Mouse (Mus musculus) T-cell, adult 2 months (primary cell): Measurements from ENCODE around the gene Rxylt1.

ENCODE experiments used
- DNase-seq: peaks from one replicate; pipeline ENCODE4 v3.0.0; 2022; ENCODE audit warnings: low spot score

The Rxylt1 gene

GRCm38 (mm10) chr10:122096980-122097844, at the start of gene Rxylt1:
Gene Rxylt1 (minus strand): TSS chr10:122097371.
- peak; percentile 96 for DNase-seq

DNA sequence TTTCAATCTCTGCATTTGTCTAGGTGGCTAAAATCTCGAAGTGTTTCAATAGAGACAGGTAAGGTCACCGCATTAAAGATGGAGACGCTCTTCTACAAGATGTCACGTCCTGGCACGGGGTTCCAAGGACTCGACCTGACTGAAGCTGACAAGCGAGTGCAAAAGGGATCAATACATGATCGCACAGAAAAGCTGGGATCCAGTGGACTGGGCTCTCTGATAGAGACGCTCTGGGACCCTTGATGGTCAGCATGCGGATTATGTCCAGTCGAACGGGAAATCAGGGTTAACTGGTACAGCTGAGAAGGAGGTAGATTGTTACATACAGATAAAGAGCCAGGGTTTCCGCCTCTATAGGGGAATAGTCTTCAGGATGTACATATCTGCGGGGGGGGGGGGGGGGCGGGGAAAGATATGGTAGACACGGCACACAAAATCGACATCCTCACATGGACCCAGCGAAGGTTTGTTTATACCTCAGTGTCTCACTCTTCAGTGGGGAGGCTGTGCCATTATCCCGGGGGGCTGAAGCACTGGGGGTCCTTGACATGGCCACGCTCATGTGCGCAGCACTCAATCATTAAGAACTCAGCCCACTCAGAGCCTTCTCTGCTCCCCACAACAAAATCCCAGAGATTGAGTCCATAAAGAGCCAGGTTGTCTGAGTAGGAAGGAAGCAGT, 24.3 kb upstream of the Rxylt1 start:
- no peak for DNase-seq

DNA sequence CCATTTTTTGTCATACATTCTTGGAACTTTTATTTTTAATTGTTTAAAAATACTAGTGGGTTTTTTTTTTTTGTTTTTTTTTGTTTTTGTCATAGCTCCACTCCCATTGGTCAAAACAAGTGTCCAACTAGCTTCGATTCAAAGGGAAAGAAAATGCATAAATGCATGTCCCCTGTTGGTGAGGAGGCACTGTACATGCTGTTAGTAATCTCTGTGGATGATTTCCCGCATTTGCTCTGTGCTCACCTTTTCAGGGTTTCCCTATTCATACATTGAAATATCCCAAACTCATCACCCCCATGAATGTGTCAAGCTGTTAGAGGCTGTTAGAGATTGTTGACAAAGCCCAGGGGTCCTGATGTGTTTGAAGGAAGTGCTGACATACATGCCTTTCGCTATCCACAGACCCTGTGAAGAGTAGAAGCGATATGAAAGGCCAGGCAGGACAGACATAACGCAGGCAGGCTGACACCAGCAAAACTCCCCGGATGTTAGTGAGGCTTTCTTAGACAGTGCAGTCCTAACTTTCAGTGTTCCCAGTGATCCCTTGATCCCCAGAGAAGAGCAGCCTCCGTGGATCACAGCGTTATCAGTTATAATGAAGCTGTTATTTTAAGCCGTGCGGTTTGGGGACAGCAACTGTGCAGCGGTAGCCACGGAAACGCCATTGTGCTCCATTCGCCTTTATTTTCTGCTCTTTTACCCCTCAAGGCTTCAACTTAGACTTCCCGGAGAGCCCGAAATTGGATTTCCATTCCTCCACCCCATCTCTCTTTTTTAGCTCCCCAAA, 23.5 kb upstream of the Rxylt1 start:
- DNase-seq: no peak

- DNase-seq: no peak
Measured at GRCm38 (mm10) chr10:122119451-122119850, 22.3 kb upstream of the Rxylt1 start.

- no peak for DNase-seq
Measured at GRCm38 (mm10) chr10:122116636-122117035, 19.5 kb upstream of the Rxylt1 start.

DNA sequence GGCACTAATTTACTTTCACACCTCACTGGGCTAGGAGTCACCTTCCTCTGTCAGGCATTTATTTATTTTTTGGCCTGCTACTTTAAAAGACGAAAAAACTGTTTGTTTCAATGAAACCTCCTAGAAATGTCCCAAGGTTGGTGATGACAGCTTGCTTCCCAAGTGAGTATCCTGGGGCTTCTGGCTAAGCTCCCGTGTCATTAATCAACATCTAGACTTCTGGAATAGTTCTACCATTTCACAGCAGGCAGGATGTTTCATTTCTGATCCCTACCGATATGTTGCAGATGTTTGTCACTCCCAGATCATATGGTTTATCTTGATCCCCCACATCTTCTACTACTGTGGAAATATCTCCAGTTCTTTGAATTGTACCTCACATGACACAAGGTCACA, 9.5 kb upstream of the Rxylt1 start:
- no peak for DNase-seq

DNA sequence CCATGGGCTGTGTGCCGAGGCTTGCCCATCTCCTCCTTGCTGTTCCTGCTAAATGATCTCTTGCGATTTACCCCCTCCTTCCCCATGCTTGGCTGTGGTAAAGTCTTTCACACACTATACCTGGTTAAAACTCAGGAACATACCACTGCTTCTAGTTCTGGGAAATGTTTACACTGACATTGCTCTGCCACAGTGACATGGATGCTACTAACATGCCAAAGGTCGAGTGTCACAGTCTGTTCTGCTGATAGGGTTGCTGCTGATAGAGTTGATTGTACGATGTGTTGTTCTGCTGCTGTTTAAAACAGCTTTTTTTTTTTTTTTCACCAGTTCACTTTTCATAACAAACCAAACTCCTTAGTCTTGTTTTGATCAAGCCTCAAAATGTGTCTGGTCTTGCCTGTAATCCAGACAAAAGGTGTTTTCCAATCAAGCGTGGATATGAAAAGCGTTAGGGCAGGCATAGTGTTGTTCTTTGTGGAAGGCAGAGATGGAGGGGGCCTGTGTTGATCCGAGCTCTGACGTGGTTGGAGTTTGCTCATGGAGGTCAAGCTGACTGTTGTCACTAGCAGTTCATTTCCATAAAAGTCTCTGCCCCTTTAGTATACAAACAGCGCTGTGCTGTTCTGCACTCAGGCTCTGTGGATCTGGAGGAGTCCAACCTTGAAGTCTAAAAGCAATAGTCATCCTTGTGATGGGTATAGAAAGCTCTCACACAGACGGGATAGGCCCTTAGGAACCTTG, 8.9 kb upstream of the Rxylt1 start:
- DNase-seq: no peak

DNA sequence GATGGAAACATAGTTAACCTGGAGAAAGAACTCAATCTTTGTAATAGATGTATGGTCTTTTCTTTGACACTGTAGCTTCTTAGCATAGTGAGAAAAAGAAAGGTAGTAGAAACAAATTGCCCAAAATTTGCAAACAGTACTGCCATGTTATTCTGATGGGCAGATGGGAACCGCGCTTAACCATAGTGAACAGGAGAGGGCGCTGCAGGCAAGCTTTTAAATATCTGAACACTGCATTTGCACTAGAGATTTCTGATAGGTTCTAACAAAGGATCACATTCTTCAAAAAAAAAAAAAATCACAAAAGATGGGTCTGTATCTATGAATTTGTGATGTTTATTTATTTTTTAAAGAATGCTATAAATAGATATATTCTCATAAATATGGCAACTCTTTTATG, 8.2 kb upstream of the Rxylt1 start:
- DNase-seq: peak; percentile 34

DNA sequence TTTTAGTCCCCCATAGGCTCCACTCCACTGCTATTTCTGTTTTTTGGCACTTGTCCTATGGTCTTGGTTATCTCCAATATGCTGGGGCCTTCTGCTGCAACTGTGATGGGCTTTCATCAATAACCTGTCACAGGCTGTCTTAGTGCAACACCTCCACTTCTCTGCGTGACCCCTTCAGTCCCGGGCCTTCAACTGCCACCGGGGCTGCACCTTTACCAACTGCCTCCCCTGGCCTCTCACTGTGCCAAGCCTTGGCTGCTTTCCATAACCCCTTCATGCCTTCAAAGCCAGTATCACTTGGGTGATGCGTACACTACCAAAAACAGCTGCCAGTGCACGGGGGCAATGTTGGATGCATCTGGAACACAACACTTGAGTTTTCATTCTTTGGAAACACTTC, 5.5 kb upstream of the Rxylt1 start:
- no peak for DNase-seq

- DNase-seq: no peak
Measured at GRCm38 (mm10) chr10:122096462-122096979, 650 bp downstream of the Rxylt1 start.

- no peak for DNase-seq
Measured at GRCm38 (mm10) chr10:122090472-122090871, 6.7 kb downstream of the Rxylt1 start.

DNA sequence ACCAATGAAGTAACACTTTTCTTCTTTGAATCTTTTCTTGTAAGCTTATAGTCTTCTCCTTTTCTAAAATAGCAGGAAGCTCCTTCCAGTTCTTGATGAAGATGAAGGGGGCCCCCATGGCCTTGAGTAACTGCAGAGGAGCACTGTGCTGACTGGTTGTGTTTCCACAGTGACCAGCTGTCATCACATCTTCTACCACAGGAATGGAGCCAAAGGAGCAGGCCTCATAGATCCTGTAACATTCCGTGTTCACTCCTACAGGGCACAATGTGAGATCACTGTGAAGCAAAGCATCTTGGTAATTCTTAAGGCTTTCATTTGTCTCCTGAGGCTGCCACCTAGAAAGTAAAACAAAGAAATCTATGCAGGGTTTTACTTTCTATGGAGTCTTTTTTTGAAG, 15.8 kb downstream of the Rxylt1 start:
- no peak for DNase-seq

GRCm38 (mm10) chr10:122069153-122069552, 28.0 kb downstream of the Rxylt1 start:
- DNase-seq: no peak

- DNase-seq: no peak
Measured at GRCm38 (mm10) chr10:122055826-122056225, 41.3 kb downstream of the Rxylt1 start.

DNA sequence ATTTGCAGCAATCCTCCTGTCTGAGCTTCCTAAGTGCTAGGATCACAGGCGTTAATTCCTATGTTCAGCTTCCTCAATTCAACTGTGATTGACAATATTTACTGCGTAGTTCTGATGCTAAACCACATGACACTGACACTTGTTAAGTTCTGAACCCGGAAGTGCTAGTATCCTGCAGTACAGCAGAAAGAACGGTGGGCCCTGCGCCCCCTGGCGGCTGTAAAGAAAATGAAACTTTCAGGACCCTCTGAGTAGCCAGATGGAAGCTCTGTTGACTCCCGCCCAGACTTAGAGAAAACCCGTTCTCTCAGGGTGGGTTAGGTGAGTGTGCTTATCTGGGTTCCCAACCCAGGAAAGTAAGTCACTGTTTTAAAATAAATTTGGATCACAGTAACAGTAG, 42.6 kb downstream of the Rxylt1 start:
- peak; percentile 71 for DNase-seq

DNA sequence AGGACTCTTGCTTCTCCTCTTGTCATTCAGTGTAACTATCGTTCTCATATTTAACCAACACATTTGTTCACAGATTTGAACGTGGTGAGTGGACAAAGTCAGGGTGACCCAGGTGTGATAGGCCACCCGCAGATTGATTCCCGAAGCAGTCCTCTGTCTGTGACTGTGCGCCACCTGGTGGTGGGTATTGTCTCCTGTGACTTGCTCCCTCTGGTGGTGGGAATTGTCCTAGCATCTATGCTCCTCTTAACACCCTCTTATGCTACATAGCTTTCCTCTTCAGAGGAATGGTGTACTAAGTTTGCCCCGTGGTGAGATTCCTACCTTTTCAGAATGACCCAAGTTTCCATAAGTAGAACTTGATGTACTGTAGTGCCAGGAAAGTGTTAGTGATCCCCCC, 45.3 kb downstream of the Rxylt1 start:
- DNase-seq: peak; percentile 77

DNA sequence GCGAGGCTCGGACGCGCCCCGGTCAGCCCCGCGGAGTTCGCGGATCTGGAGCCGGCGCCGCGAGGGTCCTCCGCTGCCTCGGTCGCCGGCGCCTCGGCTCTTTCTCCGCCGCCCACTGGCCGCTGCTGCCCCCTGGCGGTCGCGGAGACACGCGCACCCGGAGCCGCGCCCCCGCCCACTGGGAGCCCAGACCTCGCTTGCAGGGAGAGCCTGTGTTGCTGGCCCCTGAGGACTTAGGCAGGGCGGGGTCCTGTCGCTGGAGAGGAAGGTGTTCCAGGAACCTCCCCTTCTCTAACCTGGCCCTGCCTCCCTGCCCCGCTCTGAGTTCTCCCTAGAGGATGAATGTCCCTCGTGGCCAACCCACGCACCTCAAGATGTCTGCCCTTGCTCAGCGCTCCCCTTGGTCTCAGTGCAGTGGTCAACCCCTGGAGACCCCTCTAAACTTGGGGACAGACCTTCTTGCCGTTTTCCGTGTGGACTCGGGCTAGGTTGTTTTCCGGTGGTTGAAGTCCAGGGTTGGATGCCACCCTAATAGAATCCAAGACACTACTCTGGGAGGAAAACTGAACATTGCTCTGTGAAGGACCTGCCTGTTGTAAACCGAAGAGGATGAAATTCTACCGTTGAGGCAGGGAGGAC, 49.3 kb downstream of the Rxylt1 start:
- peak; percentile 69 for DNase-seq

DNA sequence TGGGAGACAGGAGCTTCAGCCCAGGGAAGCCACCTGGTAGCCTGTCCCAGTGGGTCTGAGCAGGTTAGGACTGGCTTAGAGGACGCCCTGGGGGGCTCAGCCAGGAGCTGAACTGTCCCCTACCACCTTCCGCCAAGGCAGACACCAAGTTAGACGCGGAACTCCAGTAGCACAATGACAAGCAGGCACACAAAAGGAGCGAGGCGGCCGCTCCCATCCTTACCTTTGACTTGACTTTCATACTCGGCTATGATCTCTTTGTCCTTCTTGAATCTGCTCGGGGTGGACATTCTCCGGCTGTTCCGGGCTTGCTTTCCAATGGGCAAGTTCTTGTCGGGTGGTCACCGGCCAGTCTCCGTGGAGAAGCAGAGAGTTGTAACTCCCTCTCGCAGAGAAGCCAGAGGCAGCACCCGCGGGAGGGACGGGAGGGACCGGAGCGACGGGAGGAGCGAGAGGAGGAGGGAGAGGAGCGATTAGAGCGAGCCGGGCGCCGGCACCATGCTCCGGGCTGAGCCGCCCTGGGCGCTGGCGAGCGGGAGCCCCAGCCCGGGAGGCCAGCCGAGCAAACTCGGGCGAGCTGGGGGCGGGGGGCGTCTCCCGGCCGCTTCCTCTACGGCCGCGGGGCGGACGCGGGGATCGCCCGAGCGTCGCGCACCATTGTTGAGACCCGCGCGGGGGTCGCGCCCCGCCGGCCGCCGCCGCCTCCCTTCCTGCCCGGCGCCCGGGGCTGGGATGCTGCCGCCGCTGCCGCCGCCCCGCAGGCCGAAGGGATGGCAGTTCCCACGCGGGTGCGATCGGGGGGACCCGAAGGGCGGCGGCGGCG, 50.1 kb downstream of the Rxylt1 start, which contains the start of gene Srgap1:
TSS of gene Srgap1 (minus strand) at position 412 of the 823 bp plus-strand sequence.
- DNase-seq: peak; percentile 15

DNA sequence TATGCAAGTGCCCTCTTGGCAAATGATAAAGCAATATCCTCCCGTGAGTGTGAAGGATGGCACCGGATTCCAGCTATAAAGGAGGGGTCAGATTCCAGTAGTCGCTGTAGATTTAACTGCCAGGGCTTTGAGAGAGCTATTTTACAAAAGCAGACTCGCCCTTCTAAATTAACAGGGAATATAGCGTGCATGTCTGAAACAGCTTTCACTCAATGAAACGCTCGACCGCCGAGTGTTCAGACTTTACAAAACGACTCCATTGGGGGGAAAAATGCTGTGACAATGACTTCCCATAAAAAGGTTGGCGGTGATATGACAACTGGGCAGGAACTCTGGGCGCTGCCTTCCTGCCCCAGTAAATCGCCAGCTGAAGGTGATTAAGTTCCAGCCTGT, 50.7 kb downstream of the Rxylt1 start:
- no peak for DNase-seq

- DNase-seq: no peak
Measured at GRCm38 (mm10) chr10:122045946-122046345, 51.2 kb downstream of the Rxylt1 start.
